Mouse (Mus musculus): ENCODE results near the gene Tbca. TPM values are rescaled to one million over a fixed set of nuclear protein-coding genes. Genes with fewer than 3 reads are reported as not detected.

Tbca gene
- total RNA-seq (2023): 100 to 1,000 TPM; 144 to 146 TPM

DNA sequence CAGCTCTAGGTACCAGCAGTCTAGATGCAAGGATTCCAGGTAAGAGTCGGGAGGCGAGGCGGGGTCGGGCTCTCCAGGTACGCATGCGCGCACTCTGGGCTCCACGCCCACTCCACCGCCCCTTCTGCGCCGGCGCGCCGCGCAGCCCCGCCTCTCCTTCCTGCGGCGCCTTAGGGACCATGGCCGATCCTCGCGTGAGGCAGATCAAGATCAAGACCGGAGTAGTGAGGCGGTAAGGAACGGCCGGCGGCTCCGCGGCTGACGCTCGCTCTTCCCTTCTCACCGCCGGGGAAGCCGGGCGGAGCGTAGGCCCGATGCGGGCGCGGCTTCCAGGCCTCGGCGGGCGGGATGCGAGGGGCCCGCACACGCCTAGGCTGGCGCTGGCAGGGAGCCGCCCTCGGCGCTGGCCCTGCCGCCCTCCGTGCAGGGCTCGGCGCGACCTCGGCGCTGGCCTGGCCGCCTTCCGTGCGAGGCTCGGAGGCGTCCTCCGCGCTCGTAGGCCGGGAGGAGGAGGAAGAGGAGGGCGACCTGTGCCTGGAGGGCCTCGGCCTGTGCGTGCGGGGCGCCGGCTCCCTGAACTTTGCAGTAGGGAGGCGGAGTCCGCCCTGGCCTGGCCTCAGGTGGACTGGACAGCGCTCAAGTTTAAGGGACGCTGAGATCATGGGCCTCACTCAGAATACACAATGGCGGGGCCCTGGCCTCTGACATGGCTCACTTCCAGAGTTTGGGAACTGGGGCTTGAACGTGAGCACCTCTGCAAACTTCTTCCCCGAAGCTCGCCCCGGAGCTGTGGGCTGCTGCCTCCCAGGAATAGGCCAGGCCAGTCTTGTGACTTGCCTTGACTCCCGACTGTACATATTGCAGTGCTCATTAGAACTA, at the start of gene Tbca:
Tbca (plus strand) TSS at position 140 of the 879 bp plus-strand sequence.

DNA sequence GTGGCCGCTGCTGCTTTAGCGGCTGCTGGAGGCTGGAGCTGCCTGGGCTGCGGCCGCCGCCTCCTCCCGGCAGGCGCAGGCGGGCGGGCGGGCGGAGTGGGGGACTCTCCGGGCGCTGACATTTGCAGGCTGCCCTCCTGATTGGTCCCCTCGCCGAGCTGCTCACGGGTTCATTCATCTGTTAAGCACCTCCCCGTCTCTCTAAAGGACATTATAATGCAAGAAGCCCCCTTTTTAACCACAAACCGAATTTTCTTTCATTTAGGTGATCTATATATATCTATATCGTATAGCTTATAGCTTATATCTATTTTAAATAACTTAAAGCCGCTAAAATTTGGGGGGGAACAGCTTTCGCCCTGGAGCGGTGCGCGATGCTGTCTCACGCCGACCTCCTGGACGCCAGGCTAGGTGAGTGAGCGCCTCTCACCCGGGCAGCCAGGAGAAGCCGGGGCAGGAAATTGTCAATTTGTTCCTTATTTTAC, 86.7 kb downstream of the Tbca start, which contains the start of gene Otp:
Otp (plus strand) TSS at position 207 of the 485 bp plus-strand sequence.

Other genes with a start within 250 kb of the Tbca start
- gene Otp, start 86.7 kb downstream of the Tbca start, total RNA-seq (2023): not detected
- gene Wdr41, start 187.4 kb downstream of the Tbca start, total RNA-seq (2023): 10 to 100 TPM; 13.2 to 14.0 TPM